Comparison of ENCODE assay signal across 18 mouse cellular contexts in genomic region chr19:30016156-30016555, GRCm38 (mm10). TPM values are rescaled to one million over a fixed set of nuclear protein-coding genes. Genes with fewer than 3 reads are reported as not detected.
"Had no signal": no experiment of that assay in that cellular context is flagged by ENCODE, and none has a peak within 500 bp of the region (broad histone marks: within the 10 kb centered on the region; RNA-seq: fewer than 3 reads in every experiment).

No protein-coding gene starts in this region.

- H3K4me3 ChIP-seq: limb, embryonic 15.5 days; midbrain, embryonic 13.5 days; stomach, embryonic 15.5 days had no signal

- DNase-seq: layer of hippocampus, adult 9-11 months; layer of hippocampus, postnatal 36 days; lung, adult 2 months; lung, postnatal 36 days; right cerebral cortex, postnatal 14 days; thymus, adult 2 months; thymus, postnatal 25 days had no signal

- H3K9ac ChIP-seq: limb, embryonic 15.5 days; midbrain, embryonic 13.5 days; stomach, embryonic 15.5 days had no signal

- ATAC-seq: lung, postnatal 0 days; midbrain, embryonic 13.5 days had no signal

- H3K36me3 ChIP-seq: limb, embryonic 15.5 days; midbrain, embryonic 13.5 days; stomach, embryonic 15.5 days had no signal

- H3K9me3 ChIP-seq: limb, embryonic 15.5 days; midbrain, embryonic 13.5 days; stomach, embryonic 15.5 days had no signal

- H3K4me1 ChIP-seq: limb, embryonic 15.5 days; midbrain, embryonic 13.5 days; stomach, embryonic 15.5 days had no signal

- H3K27ac ChIP-seq: kidney, postnatal 0 days; limb, embryonic 15.5 days; midbrain, embryonic 13.5 days; stomach, embryonic 15.5 days had no signal

- H3K4me2 ChIP-seq: limb, embryonic 15.5 days; midbrain, embryonic 13.5 days; stomach, embryonic 15.5 days had no signal

- H3K27me3 ChIP-seq: limb, embryonic 15.5 days; midbrain, embryonic 13.5 days; stomach, embryonic 15.5 days had no signal

RNA-seq across cellular contexts. Expression of gene Trpd52l3, which starts 12.6 kb away (rescaled TPM):
- polyA plus RNA-seq: intestine, embryonic 14.5 days; kidney, postnatal 0 days; limb, embryonic 11.5 days; limb, embryonic 15.5 days; lung, adult 2 months; lung, postnatal 0 days; midbrain, embryonic 13.5 days; midbrain, postnatal 0 days; neural tube, embryonic 14.5 days; spleen, adult 2 months; stomach, embryonic 15.5 days; urinary bladder, adult 2 months had no signal
